Mouse (Mus musculus): Measurements from ENCODE around the gene Ptpra. TPM values are rescaled to one million over a fixed set of nuclear protein-coding genes. Genes with fewer than 3 reads are reported as not detected.

The Ptpra gene
- polyA plus RNA-seq, 1 experiment = 31.9 TPM

GRCm38 (mm10) chr2:130528457-130528856, 78.4 kb downstream of the Ptpra start:
- Histone ChIP-seq H3K27ac (ENCODE audit: insufficient read depth, low read length) (no peak overlapping the region), H3K4me1 (ENCODE audit: control insufficient read depth, insufficient read depth, insufficient read length) (no peaks in the 10 kb centered on the region), H3K36me3 (ENCODE audit: control insufficient read depth, insufficient read depth, low read length) (peaks cover 5% of the 10 kb centered on the region; the same call in 1 of the 2 replicates), H3K27me3 (ENCODE audit: control insufficient read depth, insufficient read depth, low read length) (no peaks in the 10 kb centered on the region), H3K4me3 (ENCODE audit: extremely low read depth, insufficient read depth, insufficient read length) (no peak overlapping the region)
- no peak for DNase-seq (ENCODE audit: low read depth in 1 of 2, low spot score in 2 of 2)
- TF ChIP-seq POLR2A (IDR thresholded peaks at IDR 0.05; ENCODE audit: low read depth, low read length) = no peak
- TF ChIP-seq CTCF (IDR thresholded peaks at IDR 0.05; ENCODE audit: extremely low read depth, insufficient read depth, insufficient read length, insufficient replicate concordance) = no peak
- WGBS = 93% methylated on average over 6 of the region's 6 CpGs

GRCm38 (mm10) chr2:130529290-130529689, 79.2 kb downstream of the Ptpra start:
- H3K27ac ChIP-seq (ENCODE audit: insufficient read depth, low read length) = no peak overlapping the region
- WGBS = 78% methylated on average over 2 of the region's 2 CpGs

GRCm38 (mm10) chr2:130529925-130530324, 79.8 kb downstream of the Ptpra start:
- no peak overlapping the region for H3K27ac ChIP-seq (ENCODE audit: insufficient read depth, low read length)

More at GRCm38 (mm10) chr2:130529290-130529689, 79.2 kb downstream of the Ptpra start:
- no peaks in the 10 kb centered on the region for H3K27me3 ChIP-seq (ENCODE audit: control insufficient read depth, insufficient read depth, low read length)
- no peaks in the 10 kb centered on the region for H3K4me1 ChIP-seq (ENCODE audit: control insufficient read depth, insufficient read depth, insufficient read length)
- no peak overlapping the region for H3K4me3 ChIP-seq (ENCODE audit: extremely low read depth, insufficient read depth, insufficient read length)
- DNase-seq (ENCODE audit: low read depth in 1 of 2, low spot score in 2 of 2) = no peak
- TF ChIP-seq POLR2A (IDR thresholded peaks at IDR 0.05; ENCODE audit: low read depth, low read length) = no peak
- TF ChIP-seq CTCF (IDR thresholded peaks at IDR 0.05; ENCODE audit: extremely low read depth, insufficient read depth, insufficient read length, insufficient replicate concordance) = no peak
- peaks cover 9% of the 10 kb centered on the region for H3K36me3 ChIP-seq (ENCODE audit: control insufficient read depth, insufficient read depth, low read length)

GRCm38 (mm10) chr2:130532201-130532600, 82.1 kb downstream of the Ptpra start:
- DNase-seq (ENCODE audit: low read depth in 1 of 2, low spot score in 2 of 2) = no peak
- H3K27ac ChIP-seq (ENCODE audit: insufficient read depth, low read length) = no peak overlapping the region
- H3K4me1 ChIP-seq (ENCODE audit: control insufficient read depth, insufficient read depth, insufficient read length) = peaks cover 4% of the 10 kb centered on the region; the same call in 1 of the 2 replicates
- peaks cover 5% of the 10 kb centered on the region for H3K36me3 ChIP-seq (ENCODE audit: control insufficient read depth, insufficient read depth, low read length)
- no peak overlapping the region for H3K4me3 ChIP-seq (ENCODE audit: extremely low read depth, insufficient read depth, insufficient read length)
- no peak for TF ChIP-seq CTCF (IDR thresholded peaks at IDR 0.05; ENCODE audit: extremely low read depth, insufficient read depth, insufficient read length, insufficient replicate concordance)
- TF ChIP-seq POLR2A (IDR thresholded peaks at IDR 0.05; ENCODE audit: low read depth, low read length) = no peak
- WGBS = 56% methylated on average over 2 of the region's 2 CpGs
- H3K27me3 ChIP-seq (ENCODE audit: control insufficient read depth, insufficient read depth, low read length) = no peaks in the 10 kb centered on the region

More at GRCm38 (mm10) chr2:130529925-130530324, 79.8 kb downstream of the Ptpra start:
- Histone ChIP-seq H3K4me1 (ENCODE audit: control insufficient read depth, insufficient read depth, insufficient read length) (peaks cover 4% of the 10 kb centered on the region; the same call in 1 of the 2 replicates), H3K36me3 (ENCODE audit: control insufficient read depth, insufficient read depth, low read length) (peaks cover 9% of the 10 kb centered on the region), H3K4me3 (ENCODE audit: extremely low read depth, insufficient read depth, insufficient read length) (no peak overlapping the region), H3K27me3 (ENCODE audit: control insufficient read depth, insufficient read depth, low read length) (no peaks in the 10 kb centered on the region)
- TF ChIP-seq POLR2A (IDR thresholded peaks at IDR 0.05; ENCODE audit: low read depth, low read length) (no peak), CTCF (IDR thresholded peaks at IDR 0.05; ENCODE audit: extremely low read depth, insufficient read depth, insufficient read length, insufficient replicate concordance) (no peak)
- WGBS = 89% methylated on average over 7 of the region's 7 CpGs
- DNase-seq (ENCODE audit: low read depth in 1 of 2, low spot score in 2 of 2) = no peak

GRCm38 (mm10) chr2:130535017-130535416, 84.9 kb downstream of the Ptpra start:
- Histone ChIP-seq H3K36me3 (ENCODE audit: control insufficient read depth, insufficient read depth, low read length) (peaks cover 6% of the 10 kb centered on the region), H3K4me1 (ENCODE audit: control insufficient read depth, insufficient read depth, insufficient read length) (peaks cover 15% of the 10 kb centered on the region; the same call in 1 of the 2 replicates), H3K4me3 (ENCODE audit: extremely low read depth, insufficient read depth, insufficient read length) (no peak overlapping the region), H3K27ac (ENCODE audit: insufficient read depth, low read length) (no peak overlapping the region), H3K27me3 (ENCODE audit: control insufficient read depth, insufficient read depth, low read length) (no peaks in the 10 kb centered on the region)
- WGBS = 43% methylated on average over 6 of the region's 6 CpGs
- peak in 1 of 2 experiments; percentile 19 for DNase-seq (ENCODE audit: low read depth in 1 of 2, low spot score in 2 of 2)
- TF ChIP-seq POLR2A (IDR thresholded peaks at IDR 0.05; ENCODE audit: low read depth, low read length) (no peak), CTCF (IDR thresholded peaks at IDR 0.05; ENCODE audit: extremely low read depth, insufficient read depth, insufficient read length, insufficient replicate concordance) (no peak)

GRCm38 (mm10) chr2:130536890-130537289, 86.8 kb downstream of the Ptpra start:
- 91% methylated on average over 3 of the region's 3 CpGs for WGBS
- no peak for TF ChIP-seq POLR2A (IDR thresholded peaks at IDR 0.05; ENCODE audit: low read depth, low read length)
- no peak for TF ChIP-seq CTCF (IDR thresholded peaks at IDR 0.05; ENCODE audit: extremely low read depth, insufficient read depth, insufficient read length, insufficient replicate concordance)
- no peak for DNase-seq (ENCODE audit: low read depth in 1 of 2, low spot score in 2 of 2)
- Histone ChIP-seq H3K27ac (ENCODE audit: insufficient read depth, low read length) (no peak overlapping the region), H3K27me3 (ENCODE audit: control insufficient read depth, insufficient read depth, low read length) (no peaks in the 10 kb centered on the region), H3K36me3 (ENCODE audit: control insufficient read depth, insufficient read depth, low read length) (peaks cover 11% of the 10 kb centered on the region), H3K4me1 (ENCODE audit: control insufficient read depth, insufficient read depth, insufficient read length) (peaks cover 20% of the 10 kb centered on the region; the same call in 1 of the 2 replicates), H3K4me3 (ENCODE audit: extremely low read depth, insufficient read depth, insufficient read length) (no peak overlapping the region)

GRCm38 (mm10) chr2:130538876-130539546, 88.9 kb downstream of the Ptpra start:
- no peak for TF ChIP-seq POLR2A (IDR thresholded peaks at IDR 0.05; ENCODE audit: low read depth, low read length)
- TF ChIP-seq CTCF (IDR thresholded peaks at IDR 0.05; ENCODE audit: extremely low read depth, insufficient read depth, insufficient read length, insufficient replicate concordance) = no peak
- Histone ChIP-seq H3K36me3 (ENCODE audit: control insufficient read depth, insufficient read depth, low read length) (peaks cover 20% of the 10 kb centered on the region), H3K27me3 (ENCODE audit: control insufficient read depth, insufficient read depth, low read length) (no peaks in the 10 kb centered on the region), H3K4me1 (ENCODE audit: control insufficient read depth, insufficient read depth, insufficient read length) (peaks cover 20% of the 10 kb centered on the region; the same call in 1 of the 2 replicates), H3K27ac (ENCODE audit: insufficient read depth, low read length) (peak overlapping the region; percentile 6), H3K4me3 (ENCODE audit: extremely low read depth, insufficient read depth, insufficient read length) (no peak overlapping the region)
- 54% methylated on average over 8 of the region's 8 CpGs for WGBS
- no peak for DNase-seq (ENCODE audit: low read depth in 1 of 2, low spot score in 2 of 2)

All from spleen, adult 2 months (tissue).